Mouse (Mus musculus) bone marrow, adult 2 months (tissue): ENCODE measurements around the gene Gm26620.

Experiments used
- CTCF ChIP-seq: fragments of 200-500 bp; IDR thresholded peaks from 2 replicates; pipeline ENCODE4 v1.5.1; 2011; ENCODE audit warnings: low read length, control low read depth; ENCODE audit not compliant: control insufficient read depth, insufficient read depth
- POLR2A ChIP-seq: fragments of 200-500 bp; IDR thresholded peaks from 2 replicates; pipeline ENCODE4 v1.6.1; 2011; ENCODE audit warnings: low read depth, mild to moderate bottlenecking, control low read depth, low read length, borderline replicate concordance; ENCODE audit not compliant: control insufficient read depth

DNA sequence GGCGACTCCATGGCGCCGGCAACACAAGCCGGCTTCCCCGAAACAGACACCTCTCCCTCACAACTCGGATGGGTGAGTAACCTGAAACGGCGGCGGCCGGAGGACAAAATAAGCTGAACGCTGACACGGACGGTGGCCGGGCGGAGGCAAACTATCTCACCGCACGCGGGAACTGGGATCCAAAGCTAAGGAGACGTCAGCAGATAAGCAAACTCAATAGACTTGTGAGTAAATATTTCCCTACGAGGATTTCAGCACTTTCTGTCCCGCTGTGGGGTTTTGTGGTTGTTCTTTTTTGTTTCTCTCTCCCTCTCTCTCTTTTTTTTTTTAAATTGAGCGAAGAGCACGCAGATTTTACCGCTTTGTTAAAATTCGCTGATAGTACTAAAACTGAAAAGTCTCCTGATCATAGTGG is 17.2 kb upstream of the Gm26620 start, which contains the start of gene Atf6:
- no peak for TF ChIP-seq CTCF
- peak; percentile 67 for TF ChIP-seq POLR2A
